Comparison of ENCODE assay signal across 11 mouse cellular contexts in genomic region chr4:99163547-99163946, GRCm38 (mm10). TPM values are rescaled to one million over a fixed set of nuclear protein-coding genes. Genes with fewer than 3 reads are reported as not detected.
DNase-seq lines count a peak whose midpoint lies in the region; ATAC-seq lines count a peak whose summit lies in the region.
"Had no signal": no experiment of that assay in that cellular context is flagged by ENCODE, and none has a peak within 500 bp of the region (broad histone marks: within the 10 kb centered on the region; RNA-seq: fewer than 3 reads in every experiment).

No protein-coding gene starts in this region.

- no peaks in the 10 kb centered on the region for H3K36me3 ChIP-seq in forebrain, embryonic 10.5 days (replicated peaks)
- no peaks in the 10 kb centered on the region for H3K36me3 ChIP-seq in forebrain, embryonic 11.5 days (ENCODE audit: control insufficient read depth, insufficient read depth, low read length)
- H3K36me3 ChIP-seq in forebrain, embryonic 16.5 days (ENCODE audit: control insufficient read depth, insufficient read depth), result no peaks in the 10 kb centered on the region
- H3K36me3 ChIP-seq: stomach, embryonic 15.5 days had no signal

- ATAC-seq in forebrain, embryonic 11.5 days (replicated peaks; ENCODE audit: low FRiP score), result no peak
- peak; percentile 88 for ATAC-seq in megakaryocyte progenitor cell, adult 5-6 weeks (replicated peaks; ENCODE audit: poor library complexity)
- no peak for ATAC-seq in forebrain, embryonic 16.5 days

- H3K4me3 ChIP-seq in forebrain, embryonic 10.5 days, result no peak overlapping the region
- H3K4me3 ChIP-seq in forebrain, embryonic 11.5 days (ENCODE audit: low read depth, low read length), result no peak overlapping the region
- H3K4me3 ChIP-seq in forebrain, embryonic 16.5 days (replicated peaks; ENCODE audit: low read length), result no peak overlapping the region
- H3K4me3 ChIP-seq: stomach, embryonic 15.5 days had no signal

- peak overlapping the region; percentile 65 for H3K27ac ChIP-seq in forebrain, embryonic 10.5 days
- H3K27ac ChIP-seq in forebrain, embryonic 11.5 days (ENCODE audit: low read depth, low read length), result no peak overlapping the region
- no peak overlapping the region for H3K27ac ChIP-seq in forebrain, embryonic 16.5 days (ENCODE audit: low read length)
- H3K27ac ChIP-seq: stomach, embryonic 15.5 days had no signal

- H3K4me2 ChIP-seq in forebrain, embryonic 11.5 days (ENCODE audit: low read depth, low read length, severe bottlenecking), result no peak overlapping the region
- H3K4me2 ChIP-seq in forebrain, embryonic 16.5 days (ENCODE audit: low read length), result no peak overlapping the region

- H3K4me1 ChIP-seq in forebrain, embryonic 10.5 days, result peaks cover 52% of the 10 kb centered on the region
- peaks cover 11% of the 10 kb centered on the region; the same call in 1 of the 2 replicates for H3K4me1 ChIP-seq in forebrain, embryonic 11.5 days (replicated peaks; ENCODE audit: control insufficient read depth, insufficient read depth, low read length)
- H3K4me1 ChIP-seq in forebrain, embryonic 16.5 days (replicated peaks; ENCODE audit: control insufficient read depth, insufficient read depth, low read length), result peaks cover 7% of the 10 kb centered on the region; the same call in 1 of the 2 replicates

- WGBS in forebrain, embryonic 10.5 days, result 17% methylated on average over 4 of the region's 4 CpGs
- WGBS in forebrain, embryonic 11.5 days, result 13% methylated on average over 4 of the region's 4 CpGs
- 21% methylated on average over 4 of the region's 4 CpGs for WGBS in forebrain, embryonic 16.5 days

- intact Hi-C loops in left cerebral cortex, postnatal 25 days (cut with DNase I), result no loop called here

- DNase-seq in forebrain, embryonic 10.5 days (ENCODE audit: extremely low spot score, low spot score), result no peak
- DNase-seq in forebrain, embryonic 11.5 days (ENCODE audit: low spot score), result no peak
- peak; percentile 88 for DNase-seq in 416B (ENCODE audit: low read depth)
- DNase-seq in embryo, embryonic 11 days, result peak; percentile 39
- DNase-seq in left cerebral cortex, postnatal 25 days (ENCODE audit: low spot score in 2 of 2), result no peak
- no peak for DNase-seq in layer of hippocampus, postnatal 25 days (ENCODE audit: extremely low spot score in 1 of 2, low spot score in 1 of 2)
- DNase-seq: gastrocnemius, postnatal 25 days; kidney, postnatal 4 days had no signal

- H3K27me3 ChIP-seq in forebrain, embryonic 10.5 days (ENCODE audit: poor library complexity, severe bottlenecking), result peaks cover 42% of the 10 kb centered on the region
- H3K27me3 ChIP-seq in forebrain, embryonic 11.5 days (ENCODE audit: control insufficient read depth, insufficient read depth, low read length), result peaks cover 2% of the 10 kb centered on the region; the same call in 1 of the 2 replicates
- H3K27me3 ChIP-seq in forebrain, embryonic 16.5 days (replicated peaks; ENCODE audit: control insufficient read depth, insufficient read depth, low read length), result no peaks in the 10 kb centered on the region
- H3K27me3 ChIP-seq: stomach, embryonic 15.5 days had no signal

- no peak overlapping the region for H3K9ac ChIP-seq in forebrain, embryonic 11.5 days (ENCODE audit: low read length)
- no peak overlapping the region for H3K9ac ChIP-seq in forebrain, embryonic 16.5 days (replicated peaks; ENCODE audit: low read depth, low read length)
- H3K9ac ChIP-seq: stomach, embryonic 15.5 days had no signal

- no peaks in the 10 kb centered on the region for H3K9me3 ChIP-seq in forebrain, embryonic 10.5 days
- no peaks in the 10 kb centered on the region for H3K9me3 ChIP-seq in forebrain, embryonic 11.5 days (ENCODE audit: control insufficient read depth, low read length)
- no peaks in the 10 kb centered on the region for H3K9me3 ChIP-seq in forebrain, embryonic 16.5 days (ENCODE audit: control insufficient read depth, low read length)
- H3K9me3 ChIP-seq: stomach, embryonic 15.5 days had no signal

RNA-seq across cellular contexts. Expression of gene Atg4c, which starts 30.2 kb away (rescaled TPM):
- 12.6 and 14.2 TPM in 2 replicates for polyA plus RNA-seq in forebrain, embryonic 10.5 days (2016; fragmentation: Nextera tagmentation; extraction: Ambion mirVana)
- 12.0 and 12.6 TPM in 2 replicates for polyA plus RNA-seq in forebrain, embryonic 11.5 days (2014; fragmentation: Nextera tagmentation; extraction: Ambion mirVana)
- 18.0 and 22.4 TPM in 2 replicates for total RNA-seq in megakaryocyte progenitor cell, adult 5-6 weeks (2015)
- total RNA-seq in megakaryocyte progenitor cell, adult 5-6 weeks (2017), result 13.9 and 16.8 TPM in 2 replicates
- 10 to 100 TPM; 37.1 to 39.8 TPM for total RNA-seq in left cerebral cortex, postnatal 25 days (2021)
- 21.3 and 22.0 TPM in 2 replicates for polyA plus RNA-seq in forebrain, embryonic 16.5 days (2015; fragmentation: Nextera tagmentation; extraction: Ambion mirVana)
- total RNA-seq in layer of hippocampus, postnatal 25 days (2021), result 10 to 100 TPM; 32.5 to 35.1 TPM

RNA-seq across cellular contexts. Expression of gene Dock7, which starts 42.8 kb away (rescaled TPM):
- 73.5 and 74.2 TPM in 2 replicates for polyA plus RNA-seq in forebrain, embryonic 10.5 days (2016; fragmentation: Nextera tagmentation; extraction: Ambion mirVana)
- 102 and 108 TPM in 2 replicates for polyA plus RNA-seq in forebrain, embryonic 11.5 days (2014; fragmentation: Nextera tagmentation; extraction: Ambion mirVana)
- 22.8 and 32.5 TPM in 2 replicates for total RNA-seq in megakaryocyte progenitor cell, adult 5-6 weeks (2015)
- 20.4 and 27.8 TPM in 2 replicates for total RNA-seq in megakaryocyte progenitor cell, adult 5-6 weeks (2017)
- total RNA-seq in left cerebral cortex, postnatal 25 days (2021), result 10 to 100 TPM; 40.2 to 42.7 TPM
- 86.0 and 87.1 TPM in 2 replicates for polyA plus RNA-seq in forebrain, embryonic 16.5 days (2015; fragmentation: Nextera tagmentation; extraction: Ambion mirVana)
- total RNA-seq in layer of hippocampus, postnatal 25 days (2021), result 10 to 100 TPM; 30.7 to 37.4 TPM

Comparison
In these comparisons a context has a peak if more than half of its experiments do, and no peak if none do; other contexts are left out.
1. DNase-seq: peak in 416B (single experiment) and embryo, embryonic 11 days (single experiment); none in forebrain, embryonic 10.5 days (single experiment), forebrain, embryonic 11.5 days (single experiment), left cerebral cortex, postnatal 25 days (0 of 2) and layer of hippocampus, postnatal 25 days (0 of 2).